Mouse (Mus musculus): ENCODE data around the gene Kxd1.
A peak's percentile ranks its signal among the peaks of the same experiment; 100 is the strongest.

The Kxd1 gene

DNA sequence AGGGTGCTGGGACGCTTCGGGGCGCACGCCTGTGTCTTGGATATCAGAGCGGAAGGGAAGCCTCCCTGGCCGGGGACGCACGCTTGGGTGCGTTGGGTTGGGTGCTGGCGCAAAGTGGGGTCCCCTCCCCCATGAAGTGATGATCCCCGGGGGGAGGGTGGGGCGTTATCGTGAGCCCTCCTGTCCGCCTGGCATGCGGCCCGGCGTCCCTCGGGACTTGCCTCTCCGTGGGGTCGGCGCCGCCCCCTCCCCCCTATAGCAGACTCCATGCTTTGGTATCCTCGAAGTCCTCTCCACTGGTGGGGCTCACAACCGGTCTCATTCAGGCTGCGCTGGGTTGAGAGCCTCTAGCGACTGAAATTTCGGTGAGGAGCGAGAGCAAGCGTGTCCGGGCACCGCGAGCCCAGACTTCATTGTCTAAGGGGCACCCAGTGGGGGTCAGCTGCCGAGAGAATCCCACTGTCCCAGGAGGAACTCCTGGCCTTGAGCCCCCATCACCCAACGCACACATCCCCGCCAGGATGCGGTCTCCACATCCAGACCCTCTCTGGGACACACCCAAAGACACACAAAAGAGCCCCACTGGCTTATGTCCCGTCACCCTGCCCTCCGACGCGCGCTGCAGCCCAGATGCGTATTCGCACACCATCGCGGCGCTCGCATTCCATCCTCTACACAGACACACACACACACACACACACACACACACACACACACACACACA, 33.9 kb downstream of the Kxd1 start:
- DNase-seq (ENCODE audit: low spot score): no peak

DNA sequence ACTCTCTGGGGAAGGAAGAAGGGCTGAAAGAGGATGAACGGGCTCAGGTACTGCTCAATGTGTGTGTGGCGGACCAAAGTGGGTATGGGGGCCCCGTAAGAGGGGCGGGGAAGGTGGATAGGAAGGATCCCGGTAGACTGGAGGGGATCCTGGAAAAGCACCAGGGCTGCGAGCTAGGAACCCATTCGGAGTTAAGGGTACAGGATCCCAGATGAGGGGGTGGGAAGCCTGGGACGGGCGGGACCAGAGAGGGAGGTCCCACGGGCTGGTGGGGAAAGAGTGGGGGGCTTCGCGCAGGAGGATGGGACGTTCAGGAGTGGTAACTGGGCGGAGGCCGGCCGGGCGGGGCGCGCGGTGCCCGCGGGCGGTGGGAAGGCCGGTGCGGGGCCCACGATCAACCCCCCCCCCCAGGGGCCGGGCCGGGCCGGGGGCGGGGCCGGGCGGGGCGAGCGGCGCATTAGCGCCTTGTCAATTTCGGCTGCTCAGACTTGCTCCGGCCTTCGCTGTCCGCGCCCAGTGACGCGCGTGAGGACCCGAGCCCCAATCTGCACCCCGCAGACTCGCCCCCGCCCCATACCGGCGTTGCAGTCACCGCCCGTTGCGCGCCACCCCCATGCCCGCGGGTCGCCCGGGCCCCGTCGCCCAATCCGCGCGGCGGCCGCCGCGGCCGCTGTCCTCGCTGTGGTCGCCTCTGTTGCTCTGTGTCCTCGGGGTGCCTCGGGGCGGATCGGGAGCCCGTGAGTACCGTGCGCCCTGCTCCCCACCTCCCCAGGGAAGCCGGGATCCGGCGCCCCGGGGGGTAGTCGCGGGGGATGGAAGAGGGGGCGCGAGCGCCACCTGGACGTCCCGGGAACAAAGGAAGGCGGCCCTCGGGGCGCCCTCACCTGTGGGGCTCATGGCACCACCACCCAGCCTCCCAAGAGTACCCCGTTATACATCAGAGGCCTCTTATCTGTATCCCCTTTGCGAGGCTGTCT, 34.8 kb downstream of the Kxd1 start, which contains the start of gene Crlf1:
Crlf1 (plus strand) TSS at position 495 of the 977 bp plus-strand sequence.
- DNase-seq (ENCODE audit: low spot score): no peak

GRCm38 (mm10) chr8:70490880-70491495, 36.8 kb downstream of the Kxd1 start:
- no peak for DNase-seq (ENCODE audit: low spot score)

GRCm38 (mm10) chr8:70490061-70490879, 37.5 kb downstream of the Kxd1 start:
- DNase-seq (ENCODE audit: low spot score): no peak

DNA sequence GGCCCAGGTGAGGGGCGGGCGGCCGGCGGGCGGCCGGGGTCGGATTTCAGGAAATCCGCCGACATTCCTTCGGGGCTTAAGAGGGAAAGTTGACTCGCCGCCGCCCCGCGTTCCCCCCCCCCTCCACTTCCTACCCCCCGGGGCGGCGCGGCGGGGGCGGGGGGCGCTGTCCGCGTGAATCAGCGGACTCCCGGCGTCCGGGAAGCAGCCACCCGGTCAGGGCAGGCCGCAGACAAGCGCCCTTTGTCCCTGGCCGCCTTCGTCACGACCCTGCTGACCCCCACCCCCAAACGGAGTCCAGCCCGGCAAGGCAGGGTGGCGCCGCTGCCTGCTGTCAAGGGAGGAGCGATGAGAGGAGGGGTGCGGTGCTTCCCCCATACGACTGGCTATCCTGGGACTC, 38.2 kb downstream of the Kxd1 start:
- peak; percentile 58 for DNase-seq (ENCODE audit: low spot score)

- peak; percentile 60 for DNase-seq (ENCODE audit: low spot score)
These were observed 38.8 kb downstream of the Kxd1 start for GRCm38 (mm10) chr8:70488931-70489470.

DNA sequence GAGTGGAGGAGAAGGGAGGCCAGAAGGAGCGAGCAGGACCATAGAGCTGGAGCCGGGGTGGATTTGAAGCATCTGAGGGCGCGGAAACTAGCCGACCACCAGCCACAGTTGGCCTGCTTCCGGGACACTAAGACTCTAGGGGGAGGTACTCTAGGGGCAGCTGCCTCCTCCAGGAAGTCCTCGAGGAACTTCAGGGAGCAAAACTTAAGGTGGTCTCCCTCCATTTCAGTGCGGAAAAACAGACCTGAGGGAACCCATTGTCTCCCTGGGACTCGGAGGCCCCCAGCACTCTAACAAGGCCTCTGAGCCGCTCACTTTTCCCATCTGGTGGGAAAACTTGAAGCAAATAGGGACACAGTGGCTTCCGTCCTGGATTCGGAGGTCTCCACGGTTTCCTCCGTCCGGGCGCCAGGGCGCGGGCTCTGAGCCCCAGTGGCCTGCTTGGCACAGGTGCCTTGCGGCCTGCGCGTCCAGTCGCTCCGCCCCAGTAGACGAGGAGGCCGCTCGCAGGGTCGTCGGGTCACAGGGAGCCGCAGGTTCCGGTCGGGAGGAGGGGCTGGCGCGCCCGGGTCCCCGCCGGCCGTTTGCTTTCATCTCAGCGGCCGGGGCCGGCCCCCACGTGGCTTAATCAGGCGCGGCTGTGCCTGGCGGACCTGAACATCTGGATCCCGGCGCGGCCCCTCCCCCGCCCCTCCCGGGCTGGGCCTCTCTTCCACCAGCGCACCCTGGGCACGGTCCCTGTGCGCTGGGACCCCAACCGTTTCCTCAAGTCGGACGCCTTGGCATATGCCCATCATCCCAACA, 39.6 kb downstream of the Kxd1 start:
- DNase-seq (ENCODE audit: low spot score): peak; percentile 82

- DNase-seq (ENCODE audit: low spot score): no peak
These were observed 40.7 kb downstream of the Kxd1 start, which contains the start of gene Tmem59l for GRCm38 (mm10) chr8:70486941-70487520. Gene Tmem59l (minus strand): TSS chr8:70487358.

DNA sequence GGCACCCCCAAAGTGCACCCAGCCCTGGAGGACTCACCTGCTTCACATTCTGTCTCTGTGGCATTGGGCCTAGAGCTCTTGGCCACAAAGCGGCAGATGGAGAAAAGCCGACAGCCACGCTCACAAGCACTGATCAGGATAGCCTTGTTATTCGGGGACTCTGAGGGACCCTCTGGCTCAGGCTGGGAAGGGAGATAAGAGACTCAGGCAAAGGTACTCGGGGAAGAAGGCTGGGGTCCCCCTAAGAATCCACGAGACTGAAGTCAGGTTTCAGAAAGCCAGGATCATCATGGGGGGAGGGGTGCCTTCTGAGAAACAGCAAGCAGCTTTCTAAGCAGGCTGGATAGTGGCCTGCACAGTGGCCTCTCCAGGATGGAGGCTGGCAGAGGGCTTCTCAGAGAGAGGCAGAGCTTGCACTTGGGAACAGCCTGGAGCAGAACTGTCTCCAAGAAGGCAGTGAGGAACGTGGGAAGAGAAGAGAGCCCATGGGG, 41.5 kb downstream of the Kxd1 start:
- DNase-seq (ENCODE audit: low spot score): no peak

DNA sequence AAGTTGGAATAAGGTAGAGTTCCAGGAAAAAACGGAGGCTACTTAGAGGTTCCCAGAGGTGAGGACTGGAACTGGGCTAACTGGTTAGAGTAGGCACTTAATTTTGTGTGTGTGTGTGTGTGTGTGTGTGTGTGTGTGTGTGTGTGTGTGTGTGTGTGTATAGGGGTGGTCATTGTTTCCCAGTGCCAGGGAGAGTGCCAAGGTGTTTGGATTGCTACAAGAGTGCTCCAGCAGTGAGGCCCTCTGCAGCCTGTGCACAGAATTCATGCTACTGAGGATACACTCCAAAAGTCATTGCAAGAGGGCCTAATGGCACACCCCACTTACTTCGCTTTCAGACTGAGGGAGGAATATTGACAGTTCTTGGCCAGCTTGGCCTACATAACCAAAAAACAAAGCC, 44.8 kb downstream of the Kxd1 start:
- DNase-seq (ENCODE audit: low spot score): no peak

GRCm38 (mm10) chr8:70481908-70482307, 45.8 kb downstream of the Kxd1 start:
- no peak for DNase-seq (ENCODE audit: low spot score)

GRCm38 (mm10) chr8:70477269-70477982, 50.3 kb downstream of the Kxd1 start:
- DNase-seq (ENCODE audit: low spot score): peak; percentile 67

GRCm38 (mm10) chr8:70476333-70477268, 51.2 kb downstream of the Kxd1 start, which contains the start of gene Klhl26:
Gene Klhl26 (minus strand): TSS chr8:70476968.
- peak; percentile 95 for DNase-seq (ENCODE audit: low spot score)

GRCm38 (mm10) chr8:70471856-70472255, 55.9 kb downstream of the Kxd1 start:
- DNase-seq (ENCODE audit: low spot score): no peak

GRCm38 (mm10) chr8:70469938-70470337, 57.8 kb downstream of the Kxd1 start:
- no peak for DNase-seq (ENCODE audit: low spot score)

GRCm38 (mm10) chr8:70469295-70469916, 58.4 kb downstream of the Kxd1 start:
- no peak for DNase-seq (ENCODE audit: low spot score)

- DNase-seq (ENCODE audit: low spot score): no peak
These were observed 59.0 kb downstream of the Kxd1 start for GRCm38 (mm10) chr8:70468733-70469132.
